Mouse (Mus musculus) adrenal gland (tissue): ENCODE results near the gene Gm10643.

Experiments
- intact Hi-C: fragments of 180-260 bp; cut with DNase I; formaldehyde crosslinking; loops from one replicate; pipeline ENCODE4 v1.15.1; 2025
- microRNA-seq, 2 experiments: library from miRNA; unstranded; fragments of <30 nt; microRNA quantifications; one replicate each; pipeline ENCODE4; 2019

The Gm10643 gene

DNA sequence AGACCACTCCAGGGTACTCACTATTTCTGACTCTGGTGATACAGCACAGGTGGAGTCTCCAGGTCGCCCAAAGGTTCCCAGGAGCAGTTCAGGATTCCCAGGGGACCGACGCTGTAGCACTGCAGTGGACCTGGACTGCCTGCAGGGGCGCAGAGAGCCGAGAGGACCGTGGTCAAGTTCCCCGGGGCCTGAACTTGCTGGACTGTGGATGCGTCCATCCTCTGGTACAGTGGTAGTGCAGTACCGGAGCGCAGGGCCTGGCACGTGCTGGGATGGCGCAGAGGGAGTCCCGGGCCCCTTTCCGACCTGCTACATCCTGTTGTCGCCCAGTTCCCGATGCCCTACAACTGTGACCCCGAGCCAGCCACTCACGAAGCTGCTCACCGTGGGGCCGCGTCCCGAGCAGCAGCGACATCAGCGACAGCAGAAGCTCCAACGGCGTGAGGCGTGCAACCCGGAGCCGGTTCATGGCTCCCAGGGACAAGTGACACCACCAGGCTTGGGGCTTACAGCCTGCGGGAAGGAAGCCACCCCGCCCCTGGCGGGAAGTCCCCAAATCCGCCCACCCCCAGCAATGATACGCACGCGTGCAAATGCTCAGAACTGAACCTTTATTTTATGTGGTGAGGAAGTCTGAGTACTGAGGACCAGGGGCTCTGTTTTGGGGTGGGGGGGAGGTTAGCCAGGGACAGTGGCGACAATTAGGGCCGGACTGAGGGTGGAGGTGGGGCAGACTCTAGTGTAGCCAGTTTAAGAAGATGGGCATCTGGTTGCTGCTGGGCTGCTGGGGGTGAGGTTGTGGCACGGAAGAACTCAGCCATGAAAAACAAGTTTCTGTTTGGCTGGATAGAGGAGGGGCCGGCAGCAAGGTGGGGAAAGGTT lies 22.6 kb downstream of the Gm10643 start, which contains the start of gene Il27ra:
TSS of gene Il27ra (minus strand) at position 524 of the 882 bp plus-strand sequence.
- intact Hi-C loops = loop anchor here (5.0 kb wide), 1 partner anchor 60 kb away; the partner anchor contains the start of gene Dcaf15

DNA sequence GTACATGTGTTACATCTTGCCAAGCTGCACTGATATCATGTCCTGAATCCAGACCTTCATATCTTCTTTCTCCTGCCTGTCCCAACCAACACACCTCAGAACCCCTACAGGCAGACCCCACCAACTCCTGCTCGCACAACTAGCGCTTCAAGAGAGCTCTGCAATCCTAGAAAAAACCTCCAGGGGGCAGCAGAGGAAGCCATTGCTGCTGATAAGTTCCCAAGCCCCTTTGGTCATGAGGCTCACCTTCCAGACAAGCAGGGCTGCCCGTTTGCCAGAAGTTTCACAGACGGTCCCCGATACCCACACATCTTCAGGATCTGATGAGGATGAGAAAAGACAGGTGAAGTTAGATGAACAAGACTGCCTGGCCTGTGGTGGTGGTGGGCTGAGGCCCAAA lies 25.9 kb downstream of the Gm10643 start:
- intact Hi-C loops = loop anchor here (5.0 kb wide), 2 partner anchors 143 to 318 kb away; no protein-coding TSS in a partner anchor

DNA sequence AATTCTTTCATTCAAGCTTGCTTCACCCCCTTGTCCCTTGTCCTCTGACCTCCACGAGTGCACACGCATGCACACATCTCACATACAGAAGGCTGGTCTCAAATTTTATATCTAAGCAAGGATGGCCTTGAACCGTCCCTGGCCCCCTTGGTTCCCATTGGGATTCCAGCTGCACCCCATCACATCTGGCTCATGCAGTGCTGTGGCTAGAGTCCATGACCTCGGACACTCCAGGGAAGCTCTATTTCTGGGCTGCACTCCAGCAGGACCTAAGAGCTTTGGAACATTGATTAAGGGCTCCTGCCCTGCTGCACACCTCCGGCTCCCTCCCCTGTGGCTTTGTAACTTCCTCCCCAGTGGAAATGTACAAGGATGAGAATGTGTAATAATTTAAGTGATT lies 26.9 kb downstream of the Gm10643 start:
- intact Hi-C loops = loop anchor here (5.0 kb wide), 2 partner anchors 144 to 319 kb away; no protein-coding TSS in a partner anchor

DNA sequence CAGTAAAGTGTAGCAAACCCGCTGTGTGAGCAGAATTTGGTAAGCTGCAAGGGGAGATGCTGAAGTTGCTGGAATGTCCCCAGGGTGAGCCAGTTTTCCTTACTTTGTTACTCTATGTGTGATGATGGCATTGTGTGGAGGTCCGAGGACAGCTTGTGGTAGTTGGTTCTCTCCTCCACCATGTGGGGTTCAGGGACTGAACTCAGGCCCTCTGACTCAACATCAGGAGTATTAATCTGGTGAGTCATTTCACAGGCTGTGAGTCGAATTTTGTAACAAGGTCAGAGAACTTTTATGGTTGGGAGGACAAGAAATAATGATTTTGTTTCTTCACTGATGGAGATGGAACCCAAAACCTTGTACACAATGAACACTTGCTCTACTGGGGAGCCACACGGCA lies 32.2 kb downstream of the Gm10643 start:
- intact Hi-C loops = no loop called here

DNA sequence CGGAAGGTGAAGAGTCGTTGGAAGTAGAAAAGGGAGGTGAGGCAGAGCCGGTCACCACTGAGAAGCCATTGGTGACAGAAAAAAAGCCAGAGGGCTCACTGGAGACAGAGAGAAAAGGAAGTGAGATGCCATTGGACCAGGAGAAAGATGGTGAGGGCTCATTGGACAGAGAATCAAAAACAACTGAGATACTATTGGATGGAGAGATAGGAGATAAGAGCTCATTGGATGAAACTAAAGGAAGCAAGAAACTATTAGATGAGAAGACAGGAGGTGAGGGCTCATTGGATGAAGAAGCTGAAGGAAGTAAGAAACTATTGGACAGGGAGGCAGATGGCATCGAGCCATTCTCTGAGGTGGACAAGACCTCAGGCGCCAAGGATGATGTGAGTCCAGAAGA lies 35.7 kb downstream of the Gm10643 start:
- intact Hi-C loops = no loop called here

DNA sequence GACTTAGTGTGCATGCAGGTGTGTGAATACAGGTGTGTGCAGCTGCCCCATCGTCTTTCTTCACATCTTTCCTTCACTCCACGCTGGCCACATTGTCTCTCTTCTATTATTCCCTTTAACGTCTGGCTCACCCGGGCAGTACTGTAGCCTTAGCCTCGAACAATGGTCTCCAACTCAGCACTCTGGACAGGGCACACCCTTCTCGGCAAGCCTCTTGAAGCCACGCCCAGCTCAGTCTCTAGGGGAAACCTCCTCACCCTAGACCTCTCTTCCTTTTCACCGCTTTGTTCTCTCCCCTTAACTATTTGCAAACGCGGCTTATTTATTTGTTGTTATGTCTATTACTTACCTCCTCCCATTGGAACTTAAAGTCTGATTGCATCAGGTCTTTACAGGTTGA lies 37.5 kb downstream of the Gm10643 start:
- intact Hi-C loops = no loop called here

DNA sequence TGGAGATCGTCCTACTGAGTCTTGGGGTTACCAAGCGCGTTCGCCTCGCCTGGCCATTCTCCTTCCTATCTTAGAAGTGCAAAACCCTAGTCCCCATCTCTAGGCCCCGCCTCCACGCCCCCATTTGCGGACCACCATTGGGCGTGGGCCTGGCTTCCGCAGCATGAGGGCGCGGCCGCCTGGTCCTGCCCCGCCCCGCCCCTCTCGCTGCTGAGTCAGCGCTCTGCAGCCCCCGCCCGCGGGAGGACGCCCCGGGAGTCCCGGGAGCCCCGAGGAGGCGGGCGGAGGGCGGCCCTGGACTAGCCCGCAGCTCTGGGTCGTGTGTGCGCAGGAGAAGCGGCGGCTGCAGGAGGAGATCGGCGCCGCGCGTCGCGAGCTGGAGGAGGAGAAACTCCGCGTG lies 39.1 kb downstream of the Gm10643 start:
- intact Hi-C loops = no loop called here

DNA sequence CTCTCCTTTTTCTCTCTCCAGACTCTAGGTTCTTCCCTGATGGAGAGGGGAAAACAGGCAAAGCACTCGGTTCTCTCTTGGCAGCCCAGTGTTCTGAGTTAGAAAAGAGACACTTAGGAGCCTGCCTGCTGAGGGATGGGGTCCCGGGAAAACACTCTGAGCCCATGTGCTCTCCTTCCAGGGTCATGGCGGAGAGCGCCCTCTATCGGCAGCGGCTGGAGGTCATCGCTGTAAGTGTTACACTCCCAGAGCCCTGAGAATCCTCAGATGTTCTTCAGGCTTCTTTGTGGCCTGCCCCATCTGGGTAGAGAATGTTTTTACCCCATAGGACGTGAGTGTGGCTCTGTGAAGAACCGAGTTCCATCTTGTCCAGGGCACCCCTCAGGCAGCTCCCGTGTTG lies 40.8 kb downstream of the Gm10643 start:
- intact Hi-C loops = no loop called here

DNA sequence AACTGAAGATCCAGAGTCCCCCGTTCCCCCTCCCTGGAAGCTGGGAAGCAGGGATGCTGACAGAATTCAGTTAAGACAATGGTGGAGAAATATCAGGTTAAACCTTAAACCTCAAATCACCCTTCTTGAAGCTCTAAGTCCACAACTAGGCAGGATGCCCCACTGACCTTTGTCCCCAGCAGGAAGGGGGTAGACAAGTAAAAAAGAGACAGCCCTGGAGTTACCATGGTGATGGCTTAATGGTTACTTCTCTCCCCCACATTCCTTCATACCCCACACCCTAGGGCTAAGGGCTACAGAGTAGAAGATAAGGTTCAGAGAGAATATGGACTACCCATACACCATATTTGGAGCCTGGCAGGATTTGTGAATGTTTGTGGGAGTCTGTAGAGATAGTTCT lies 41.3 kb downstream of the Gm10643 start:
- intact Hi-C loops = no loop called here

DNA sequence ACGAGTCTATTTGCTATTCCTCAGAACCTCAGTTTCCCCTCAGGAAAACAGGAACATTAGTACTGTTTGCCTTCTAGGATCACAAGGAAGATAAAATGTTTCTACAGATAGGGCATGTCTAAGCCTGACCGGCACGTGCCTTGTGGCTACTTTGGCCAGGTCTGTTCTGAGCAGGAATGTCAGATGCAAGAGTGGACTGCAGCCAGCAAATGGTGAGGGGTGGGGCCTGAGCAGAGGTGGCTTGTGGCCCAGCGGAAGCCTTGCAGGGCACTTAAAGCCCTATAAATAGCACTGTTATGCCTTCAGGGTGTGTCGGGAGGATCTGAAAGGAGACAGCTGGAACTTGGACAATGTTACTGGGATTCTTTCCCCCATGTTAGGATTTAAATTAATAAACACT lies 41.9 kb downstream of the Gm10643 start:
- intact Hi-C loops = no loop called here

DNA sequence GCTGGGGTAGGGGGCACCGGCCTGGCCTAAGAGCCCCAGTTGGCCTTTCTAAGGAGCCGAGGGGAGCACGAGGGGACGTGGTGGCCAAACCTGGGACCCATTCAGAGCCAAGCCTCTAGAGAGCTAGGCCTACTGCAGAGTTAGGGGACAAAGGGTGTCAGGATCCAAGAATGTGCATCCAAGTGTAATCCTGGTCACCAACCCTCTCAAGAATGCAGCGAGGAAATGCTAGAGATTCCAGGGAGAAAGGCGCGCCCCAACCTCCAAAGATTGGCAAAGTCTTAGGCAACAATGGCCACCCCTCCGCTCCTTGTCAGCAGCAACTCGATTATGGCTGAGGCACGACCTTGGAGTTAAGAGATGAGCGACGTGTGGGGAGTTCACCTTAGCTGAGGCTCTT lies 43.4 kb downstream of the Gm10643 start:
- intact Hi-C loops = no loop called here

DNA sequence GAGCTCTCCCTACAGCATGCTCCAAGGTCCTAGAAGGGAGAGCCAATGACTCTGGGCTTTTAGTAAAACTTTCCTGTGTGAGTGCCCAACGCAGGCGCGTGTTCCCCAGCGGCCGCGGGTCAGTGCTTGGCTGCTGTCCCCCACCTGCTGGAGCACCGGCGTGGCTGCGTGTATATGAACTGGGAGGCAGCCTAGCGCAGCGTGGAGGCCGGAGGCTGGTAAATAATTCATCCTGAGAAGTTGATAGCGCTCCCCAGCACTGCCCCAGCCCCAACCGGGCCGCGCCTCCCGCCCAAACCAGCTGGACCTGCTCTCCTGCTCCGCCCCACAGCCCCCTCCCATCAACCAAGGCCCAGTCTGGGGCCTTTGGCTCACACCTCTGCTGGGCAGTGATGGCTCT lies 43.8 kb downstream of the Gm10643 start, which contains the start of gene Palm3:
TSS of gene Palm3 (plus strand) at position 376 of the 400 bp plus-strand sequence.
- intact Hi-C loops = no loop called here

DNA sequence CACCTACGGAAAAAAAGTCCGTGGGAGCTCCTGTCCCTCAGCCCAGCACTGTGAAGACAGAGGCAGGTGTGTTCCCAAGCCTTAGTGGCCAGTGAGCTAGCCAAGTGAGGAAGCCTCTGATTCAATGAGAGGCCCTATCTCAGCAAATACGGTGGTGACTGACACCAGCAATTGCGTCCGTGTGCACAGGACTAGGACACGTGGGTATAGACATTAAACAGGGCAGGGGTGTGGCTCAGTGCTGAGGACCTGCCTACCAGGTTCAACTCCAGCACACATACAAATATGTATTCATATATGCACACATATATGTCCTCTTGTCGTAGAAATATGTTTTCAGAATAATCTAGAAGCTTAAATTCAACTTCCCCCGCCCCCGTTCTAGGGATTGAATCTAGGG lies 45.2 kb downstream of the Gm10643 start:
- intact Hi-C loops = no loop called here

DNA sequence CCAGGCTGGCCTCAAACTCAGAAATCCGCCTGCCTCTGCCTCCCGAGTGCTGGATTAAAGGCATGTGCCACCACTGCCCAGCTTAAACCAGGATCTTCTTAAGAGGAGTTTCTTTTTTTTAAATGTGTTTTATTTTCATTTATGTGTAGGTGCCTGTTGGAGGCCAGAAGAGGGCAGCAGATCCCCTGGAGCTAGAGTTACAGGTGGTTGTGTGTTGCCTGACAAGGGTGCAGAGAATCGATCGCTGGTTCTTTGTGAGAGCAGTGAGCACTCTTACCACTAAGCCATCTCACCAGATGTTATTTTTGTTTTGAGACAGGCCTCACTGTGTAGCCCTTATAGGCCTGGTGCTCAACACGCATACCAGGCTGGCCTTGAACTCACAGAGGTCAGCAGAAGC lies 49.1 kb downstream of the Gm10643 start:
- intact Hi-C loops = no loop called here

Small RNAs within 50 kb of the gene (microRNA-seq; reads per million reads assigned to microRNA genes)
- 0 reads per million in 2 experiments for gene Mir709
